Mouse (Mus musculus) heart, adult 11 months (tissue): ENCODE results near the gene Ripk1.

Experiments
- DNase-seq: peaks from one replicate; pipeline ENCODE4 v3.0.0; 2022

The Ripk1 gene

GRCm38 (mm10) chr13:34002058-34003006, at the start of gene Ripk1, which contains the start of gene Serpinb6a:
Ripk1 (plus strand) TSS chr13:34002363.
Serpinb6a (minus strand) TSS chr13:34002794.
- DNase-seq, result peak; percentile 99

- DNase-seq, result no peak
Measured at GRCm38 (mm10) chr13:33952947-33953346, 49.2 kb upstream of the Ripk1 start.

GRCm38 (mm10) chr13:33956571-33957421, 45.4 kb upstream of the Ripk1 start:
- DNase-seq, result no peak

GRCm38 (mm10) chr13:33959771-33960170, 42.4 kb upstream of the Ripk1 start:
- no peak for DNase-seq

- peak; percentile 98 for DNase-seq
Measured at GRCm38 (mm10) chr13:33964206-33965046, 37.7 kb upstream of the Ripk1 start, which contains the start of gene Nqo2. Nqo2 (plus strand) TSS chr13:33964687.

GRCm38 (mm10) chr13:33965056-33966024, 36.8 kb upstream of the Ripk1 start:
- DNase-seq, result no peak

GRCm38 (mm10) chr13:33966025-33966412, 36.1 kb upstream of the Ripk1 start:
- no peak for DNase-seq

- no peak for DNase-seq
Measured at GRCm38 (mm10) chr13:33966574-33966973, 35.6 kb upstream of the Ripk1 start.

GRCm38 (mm10) chr13:33989625-33990024, 12.5 kb upstream of the Ripk1 start:
- no peak for DNase-seq

GRCm38 (mm10) chr13:33995197-33995596, 7.0 kb upstream of the Ripk1 start:
- peak; percentile 94 for DNase-seq

- DNase-seq, result no peak
Measured at GRCm38 (mm10) chr13:34003058-34003457, 895 bp downstream of the Ripk1 start.

GRCm38 (mm10) chr13:34007234-34007633, 5.1 kb downstream of the Ripk1 start:
- DNase-seq, result peak; percentile 87

GRCm38 (mm10) chr13:34016927-34017569, 14.9 kb downstream of the Ripk1 start:
- DNase-seq, result peak; percentile 43

GRCm38 (mm10) chr13:34018521-34018920, 16.4 kb downstream of the Ripk1 start:
- peak; percentile 46 for DNase-seq

GRCm38 (mm10) chr13:34021998-34022397, 19.8 kb downstream of the Ripk1 start:
- DNase-seq, result peak; percentile 27

- DNase-seq, result peak; percentile 49
Measured at GRCm38 (mm10) chr13:34032041-34032440, 29.9 kb downstream of the Ripk1 start.

GRCm38 (mm10) chr13:34035424-34035823, 33.3 kb downstream of the Ripk1 start:
- peak; percentile 23 for DNase-seq

GRCm38 (mm10) chr13:34036726-34037125, 34.6 kb downstream of the Ripk1 start:
- DNase-seq, result peak; percentile 79

GRCm38 (mm10) chr13:34037172-34038055, 35.3 kb downstream of the Ripk1 start, which contains the start of gene Bphl:
Bphl (plus strand) TSS chr13:34037597.
- peak; percentile 99 for DNase-seq
